Mouse (Mus musculus) lung, embryonic 14.5 days (tissue): Measurements from ENCODE around the gene Aqp2. TPM values are rescaled to one million over a fixed set of nuclear protein-coding genes. Genes with fewer than 3 reads are reported as not detected.

ENCODE experiments used
- ATAC-seq: fragments of 200-750 bp; cut with Nextera tagmentation; 2 replicates; pipeline ENCODE4 v1.8.0; 2017; ENCODE audit warnings: mild to moderate bottlenecking, moderate TSS enrichment, moderate library complexity; ENCODE audit not compliant: insufficient read depth
- DNase-seq: peaks from one replicate; pipeline ENCODE4 v3.0.0-alpha.2; 2015
- H3K27ac ChIP-seq: fragments of 300-500 bp; sonication (generic); 2 replicates; pipeline ENCODE4 v1.5.1; 2014; ENCODE audit warnings: low read depth, mild to moderate bottlenecking, moderate library complexity
- H3K27me3 ChIP-seq: fragments of 300-500 bp; sonication (generic); 2 replicates; pipeline ENCODE4 v1.6.1; 2014; ENCODE audit warnings: low read length, control low read depth; ENCODE audit not compliant: insufficient read depth
- H3K36me3 ChIP-seq: fragments of 300-500 bp; sonication (generic); 2 replicates; pipeline ENCODE4 v1.6.1; 2014; ENCODE audit warnings: control low read depth; ENCODE audit not compliant: insufficient read depth
- H3K4me1 ChIP-seq: fragments of 300-500 bp; sonication (generic); 2 replicates; pipeline ENCODE4 v1.6.1; 2014; ENCODE audit warnings: antibody characterized with exemption, control low read depth; ENCODE audit not compliant: insufficient read depth
- H3K4me2 ChIP-seq: fragments of 300-500 bp; sonication (generic); 2 replicates; pipeline ENCODE4 v1.6.1; 2014; ENCODE audit warnings: mild to moderate bottlenecking
- H3K4me3 ChIP-seq: fragments of 300-500 bp; sonication (generic); 2 replicates; pipeline ENCODE4 v1.5.1; 2014; ENCODE audit warnings: low read depth, low read length
- H3K9ac ChIP-seq: fragments of 300-500 bp; sonication (generic); 2 replicates; pipeline ENCODE4 v1.6.1; 2014
- H3K9me3 ChIP-seq: fragments of 300-500 bp; sonication (generic); 2 replicates; pipeline ENCODE4 v1.6.1; 2016; ENCODE audit warnings: low read depth, low read length, control low read depth
- CTCF ChIP-seq: IDR thresholded peaks from 2 replicates; pipeline ENCODE4 v1.5.1; 2016; ENCODE audit warnings: antibody characterized with exemption, low read depth
- WGBS: fragments of 180-500 bp; shearing (Covaris S2); extraction: QIAGEN DNeasy Blood & Tissue Kit; methylation state at CpG from one replicate; pipeline ENCODE4 v1.1.7; 2014; 5-methylcytosine and 5-hydroxymethylcytosine counted together
- polyA plus RNA-seq: library from polyadenylated mRNA; unstranded; fragments of >200 nt; fragmentation: Nextera tagmentation; extraction: Ambion mirVana; gene quantifications from 2 replicates; pipeline ENCODE4 v1.2.1, GENCODE M21; 2014

Gene Aqp2
- polyA plus RNA-seq: not detected in 2 replicates

- Histone ChIP-seq H3K27me3 (peaks cover 54% of the 10 kb centered on the region), H3K9ac (no peak within 1 kb of the TSS), H3K4me1 (0 out of 2 replicates have a peak, but pooled peaks cover 1% of the 10 kb centered on the region), H3K9me3 (no peaks in the 10 kb centered on the region), H3K27ac (no peak within 1 kb of the TSS), H3K4me2 (no peak within 1 kb of the TSS), H3K36me3 (no peaks in the 10 kb centered on the region), H3K4me3 (no peak within 1 kb of the TSS)
- ATAC-seq (no peak), DNase-seq (no peak)
- WGBS: 75% methylated on average over 26 of the region's 26 CpGs
- no peak for TF ChIP-seq CTCF
Measured at GRCm38 (mm10) chr15:99578802-99579485, at the start of gene Aqp2. Gene Aqp2, plus strand, starts transcription at chr15:99579055.

GRCm38 (mm10) chr15:99531146-99531545, 47.7 kb upstream of the Aqp2 start:
- peaks cover 10% of the 10 kb centered on the region; the same call in 1 of the 2 replicates for H3K4me1 ChIP-seq
- no peak for ATAC-seq
- H3K27ac ChIP-seq: no peak overlapping the region
- H3K4me2 ChIP-seq: no peak overlapping the region
- no peaks in the 10 kb centered on the region for H3K36me3 ChIP-seq
- no peak for TF ChIP-seq CTCF
- no peak overlapping the region for H3K4me3 ChIP-seq
- no peak overlapping the region for H3K9ac ChIP-seq
- DNase-seq: no peak
- WGBS: 22% methylated on average over 6 of the region's 6 CpGs
- H3K27me3 ChIP-seq: peaks cover 3% of the 10 kb centered on the region; the same call in 1 of the 2 replicates
- no peaks in the 10 kb centered on the region for H3K9me3 ChIP-seq

GRCm38 (mm10) chr15:99532023-99532422, 46.8 kb upstream of the Aqp2 start:
- Histone ChIP-seq H3K36me3 (no peaks in the 10 kb centered on the region), H3K4me3 (no peak overlapping the region), H3K9ac (no peak overlapping the region), H3K9me3 (no peaks in the 10 kb centered on the region), H3K4me2 (no peak overlapping the region), H3K27me3 (peaks cover 3% of the 10 kb centered on the region; the same call in 1 of the 2 replicates), H3K27ac (no peak overlapping the region), H3K4me1 (peaks cover 7% of the 10 kb centered on the region; the same call in 1 of the 2 replicates)
- TF ChIP-seq CTCF: 0 out of 2 replicates have a peak, but pooled peaks have one; percentile 23
- WGBS: 60% methylated on average over 3 of the region's 3 CpGs
- no peak for DNase-seq
- no peak for ATAC-seq

GRCm38 (mm10) chr15:99536889-99537862, 41.7 kb upstream of the Aqp2 start:
- 46% methylated on average over 11 of the region's 11 CpGs for WGBS
- no peak for TF ChIP-seq CTCF
- no peaks in the 10 kb centered on the region for H3K36me3 ChIP-seq
- H3K27ac ChIP-seq: no peak overlapping the region
- H3K4me2 ChIP-seq: no peak overlapping the region
- H3K4me3 ChIP-seq: no peak overlapping the region
- H3K27me3 ChIP-seq: no peaks in the 10 kb centered on the region
- ATAC-seq (no peak), DNase-seq (no peak)
- no peaks in the 10 kb centered on the region for H3K9me3 ChIP-seq
- H3K9ac ChIP-seq: no peak overlapping the region
- no peaks in the 10 kb centered on the region for H3K4me1 ChIP-seq

GRCm38 (mm10) chr15:99539891-99540290, 39.0 kb upstream of the Aqp2 start:
- H3K9ac ChIP-seq: no peak overlapping the region
- no peak overlapping the region for H3K27ac ChIP-seq
- TF ChIP-seq CTCF: no peak
- DNase-seq: no peak
- no peaks in the 10 kb centered on the region for H3K36me3 ChIP-seq
- no peak for ATAC-seq
- no peaks in the 10 kb centered on the region for H3K4me1 ChIP-seq
- WGBS: 41% methylated on average over 8 of the region's 8 CpGs
- H3K9me3 ChIP-seq: no peaks in the 10 kb centered on the region
- no peak overlapping the region for H3K4me2 ChIP-seq
- no peak overlapping the region for H3K4me3 ChIP-seq
- H3K27me3 ChIP-seq: no peaks in the 10 kb centered on the region

- no peaks in the 10 kb centered on the region for H3K36me3 ChIP-seq
- no peak overlapping the region for H3K4me3 ChIP-seq
- H3K9ac ChIP-seq: no peak overlapping the region
- no peaks in the 10 kb centered on the region for H3K27me3 ChIP-seq
- no peak for ATAC-seq
- no peak for DNase-seq
- no peaks in the 10 kb centered on the region for H3K4me1 ChIP-seq
- WGBS: 40% methylated on average over 7 of the region's 7 CpGs
- no peak overlapping the region for H3K4me2 ChIP-seq
- no peaks in the 10 kb centered on the region for H3K9me3 ChIP-seq
- H3K27ac ChIP-seq: no peak overlapping the region
- no peak for TF ChIP-seq CTCF
Measured at GRCm38 (mm10) chr15:99544047-99544446, 34.8 kb upstream of the Aqp2 start.

- no peak for TF ChIP-seq CTCF
- Histone ChIP-seq H3K36me3 (no peaks in the 10 kb centered on the region), H3K4me3 (no peak overlapping the region), H3K4me1 (no peaks in the 10 kb centered on the region), H3K4me2 (no peak overlapping the region), H3K9ac (no peak overlapping the region), H3K27ac (no peak overlapping the region), H3K9me3 (no peaks in the 10 kb centered on the region), H3K27me3 (no peaks in the 10 kb centered on the region)
- DNase-seq: peak; percentile 28
- 61% methylated on average over 11 of the region's 11 CpGs for WGBS
- no peak for ATAC-seq
Measured at GRCm38 (mm10) chr15:99546596-99546995, 32.3 kb upstream of the Aqp2 start.
